Mouse (Mus musculus) T-helper 2 cell (primary cell): ENCODE measurements around the gene Zan.

ENCODE experiments used
- in situ Hi-C: fragments of 300-600 bp; cut with MboI, MseI; formaldehyde crosslinking; loops from one replicate; pipeline ENCODE4 v1.15.1; 2025; ENCODE audit warnings: high pct_unique_total_duplicates

Zan gene

GRCm38 (mm10) chr5:137419841-137420240 lies 57.0 kb downstream of the Zan start:
- in situ Hi-C loops: no loop called here

- in situ Hi-C loops: no loop called here
Observed at GRCm38 (mm10) chr5:137419105-137419504, 57.8 kb downstream of the Zan start.

GRCm38 (mm10) chr5:137414253-137414652 lies 62.6 kb downstream of the Zan start:
- in situ Hi-C loops: no loop called here

DNA sequence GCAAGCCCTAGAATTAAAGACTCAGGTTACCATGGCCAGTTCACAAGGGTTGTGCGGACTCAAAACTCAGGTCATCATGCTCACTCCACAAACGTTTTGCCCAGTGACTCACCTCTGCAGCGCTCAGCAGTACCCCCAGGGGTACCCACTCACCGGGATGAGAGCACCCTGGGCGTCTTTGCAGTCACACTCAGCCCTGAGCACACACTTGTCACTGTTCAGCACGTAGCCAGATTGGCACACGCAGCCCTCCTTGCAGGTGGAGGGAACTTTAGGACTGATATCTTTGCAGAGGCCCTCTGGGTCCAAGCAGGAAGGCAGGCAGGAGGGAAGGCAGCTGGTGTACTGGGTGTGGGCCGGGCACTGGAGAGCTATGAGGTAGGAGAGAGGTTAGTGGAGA lies 65.6 kb downstream of the Zan start:
- in situ Hi-C loops: no loop called here

DNA sequence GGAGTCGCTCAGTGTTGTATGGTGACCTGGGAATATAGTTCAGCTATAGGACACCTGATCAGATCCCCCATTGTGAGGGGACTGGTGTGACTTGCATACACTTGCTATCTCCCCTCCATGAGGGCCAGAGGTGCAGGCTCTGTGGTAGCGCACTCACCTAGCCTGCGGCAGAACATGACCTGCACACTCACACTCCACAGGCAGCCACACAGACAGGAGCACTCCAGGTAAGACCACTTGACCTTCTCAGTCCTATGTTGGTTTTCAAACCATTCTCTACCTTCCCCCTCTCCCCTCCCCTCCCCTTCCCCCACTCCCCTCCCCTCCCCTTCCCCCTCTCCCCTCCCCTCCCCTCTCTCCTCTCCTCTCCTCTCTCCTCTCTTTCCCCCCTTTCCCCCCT lies 66.3 kb downstream of the Zan start:
- in situ Hi-C loops: no loop called here

- in situ Hi-C loops: no loop called here
Observed at GRCm38 (mm10) chr5:137410066-137410465, 66.8 kb downstream of the Zan start.

GRCm38 (mm10) chr5:137409451-137409850 lies 67.4 kb downstream of the Zan start:
- in situ Hi-C loops: no loop called here

GRCm38 (mm10) chr5:137404081-137404480 lies 72.8 kb downstream of the Zan start:
- in situ Hi-C loops: no loop called here

DNA sequence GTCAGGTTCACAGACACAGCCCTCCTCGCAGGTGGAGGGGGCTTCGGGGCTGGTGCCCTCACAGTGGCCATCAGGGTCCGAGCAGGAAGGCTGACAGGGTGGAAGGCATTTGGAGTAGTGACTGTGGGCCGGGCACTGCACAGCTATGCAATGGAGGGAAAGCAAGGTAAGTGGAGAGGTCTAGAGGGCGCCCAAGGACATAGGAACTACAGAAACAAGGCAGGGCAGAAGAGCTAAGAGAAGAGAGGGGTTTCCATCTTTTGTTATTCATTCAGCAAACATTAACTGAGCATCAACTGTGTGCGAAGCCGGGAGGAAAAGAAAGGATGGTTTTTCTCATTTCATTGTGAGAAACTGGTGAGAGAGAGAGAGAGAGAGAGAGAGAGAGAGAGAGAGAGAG lies 82.4 kb downstream of the Zan start:
- in situ Hi-C loops: no loop called here

DNA sequence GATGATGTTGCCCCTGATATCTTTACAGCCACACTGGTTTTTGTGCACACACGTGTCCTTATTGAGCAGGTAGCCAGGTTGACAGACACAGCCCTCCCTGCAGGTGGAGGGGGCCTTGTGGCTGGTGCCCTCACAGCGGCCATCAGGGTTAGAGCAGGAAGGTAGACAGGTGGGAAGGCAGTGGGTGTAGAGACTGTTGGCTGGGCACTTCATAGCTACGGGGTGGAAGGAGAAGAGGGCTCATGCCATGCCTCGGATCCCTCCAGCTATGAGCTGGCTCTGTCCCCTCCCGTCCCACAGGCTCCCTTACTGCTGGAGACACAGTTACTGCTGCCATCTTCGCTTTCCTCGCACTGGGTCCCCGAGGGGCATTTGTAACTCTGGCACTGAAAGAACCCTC lies 85.2 kb downstream of the Zan start:
- in situ Hi-C loops: no loop called here

DNA sequence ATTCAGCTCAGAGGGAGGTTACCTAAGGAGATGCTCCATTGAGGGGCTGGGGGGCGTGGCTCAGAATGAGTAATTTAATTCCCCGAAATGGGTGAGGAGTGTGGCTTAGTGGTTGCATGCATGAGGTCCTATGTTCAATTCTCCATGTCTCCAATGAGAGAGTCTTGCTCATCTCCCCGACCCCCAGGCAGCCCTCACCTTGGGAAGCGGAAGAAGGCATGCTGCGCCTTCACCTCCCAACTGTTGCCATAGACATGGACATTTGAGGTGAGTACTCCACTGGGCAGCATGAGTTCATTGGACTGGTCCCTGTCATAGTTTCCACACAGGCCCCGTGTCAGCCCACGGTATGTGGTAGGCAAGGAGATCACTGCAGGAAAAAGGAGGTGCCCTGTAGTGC lies 90.2 kb downstream of the Zan start:
- in situ Hi-C loops: loop anchor here (5.0 kb wide), 1 partner anchor 34 kb away; the partner anchor contains the start of gene Ephb4

- in situ Hi-C loops: no loop called here
Observed at GRCm38 (mm10) chr5:137383441-137383840, 93.4 kb downstream of the Zan start.

- in situ Hi-C loops: no loop called here
Observed at GRCm38 (mm10) chr5:137381152-137381551, 95.7 kb downstream of the Zan start.

GRCm38 (mm10) chr5:137377603-137378002 lies 99.3 kb downstream of the Zan start:
- in situ Hi-C loops: no loop called here

GRCm38 (mm10) chr5:137377176-137377575 lies 99.7 kb downstream of the Zan start:
- in situ Hi-C loops: no loop called here

GRCm38 (mm10) chr5:137376722-137377121 lies 100.1 kb downstream of the Zan start:
- in situ Hi-C loops: no loop called here

DNA sequence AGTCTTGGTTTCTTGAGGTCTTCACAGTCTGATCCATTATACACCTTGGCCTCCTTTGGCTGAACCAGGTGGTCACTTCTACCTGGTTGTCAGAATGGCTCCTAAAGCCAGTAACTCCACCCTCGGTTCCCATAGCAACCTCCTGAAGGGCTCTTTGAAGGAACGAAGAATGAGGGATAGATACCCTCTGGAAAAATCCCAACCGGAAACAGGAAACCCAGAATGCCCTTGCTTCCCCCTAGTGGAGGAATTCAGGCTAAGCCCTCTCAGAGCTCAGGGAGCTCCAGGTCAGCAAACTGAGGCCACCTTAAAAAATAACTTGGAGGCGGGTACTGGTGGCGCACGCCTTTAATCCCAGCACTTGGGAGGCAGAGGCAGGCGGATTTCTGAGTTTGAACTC lies 100.7 kb downstream of the Zan start:
- in situ Hi-C loops: no loop called here

DNA sequence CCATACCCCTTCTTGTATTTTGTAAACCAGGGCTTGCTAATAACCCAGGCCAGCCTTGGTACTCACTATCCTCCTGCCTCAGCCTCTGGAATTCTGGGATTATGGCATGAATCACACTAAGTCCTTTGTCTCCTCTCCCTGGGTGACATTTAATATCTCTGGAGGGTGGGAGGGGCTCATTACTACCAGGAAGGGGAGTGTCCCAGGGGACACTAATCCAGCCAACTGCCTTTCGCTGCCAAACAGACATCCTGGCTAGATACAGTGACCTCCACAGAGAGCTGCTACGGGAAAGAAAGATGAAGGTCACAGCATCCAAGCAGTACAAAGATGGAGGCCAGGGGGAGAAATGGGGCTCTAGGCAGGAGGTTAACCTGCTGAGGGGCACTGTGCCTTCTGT lies 101.2 kb downstream of the Zan start:
- in situ Hi-C loops: no loop called here

DNA sequence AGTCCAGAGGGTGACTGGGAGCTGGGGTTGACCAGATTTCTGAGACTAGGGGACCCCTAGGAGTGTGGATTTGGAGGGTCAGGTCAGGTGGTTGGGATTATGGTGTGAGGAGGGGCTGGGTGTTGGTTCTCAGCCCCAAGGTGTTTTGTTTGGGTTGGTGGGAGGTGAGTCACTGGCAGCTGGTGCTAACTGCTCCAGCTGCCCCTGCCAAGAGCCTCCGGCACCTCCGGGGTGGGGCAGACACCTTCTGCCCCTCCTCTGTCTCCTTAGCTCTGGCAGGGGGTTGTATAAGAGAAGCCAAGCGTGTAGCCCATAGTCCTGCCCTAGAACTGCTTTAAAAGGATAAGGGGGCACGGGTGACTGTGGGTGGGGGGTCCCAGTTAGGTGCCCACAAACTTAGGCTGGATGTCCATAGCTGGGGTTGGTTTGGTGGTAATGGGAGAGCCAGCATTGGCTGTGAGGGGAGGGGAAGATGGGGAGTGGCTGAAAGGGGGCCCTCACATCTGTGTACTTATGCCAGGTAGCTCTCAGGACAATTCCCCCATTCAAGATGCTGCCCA lies 102.3 kb downstream of the Zan start:
- in situ Hi-C loops: no loop called here

GRCm38 (mm10) chr5:137373371-137373950 lies 103.4 kb downstream of the Zan start:
- in situ Hi-C loops: no loop called here

DNA sequence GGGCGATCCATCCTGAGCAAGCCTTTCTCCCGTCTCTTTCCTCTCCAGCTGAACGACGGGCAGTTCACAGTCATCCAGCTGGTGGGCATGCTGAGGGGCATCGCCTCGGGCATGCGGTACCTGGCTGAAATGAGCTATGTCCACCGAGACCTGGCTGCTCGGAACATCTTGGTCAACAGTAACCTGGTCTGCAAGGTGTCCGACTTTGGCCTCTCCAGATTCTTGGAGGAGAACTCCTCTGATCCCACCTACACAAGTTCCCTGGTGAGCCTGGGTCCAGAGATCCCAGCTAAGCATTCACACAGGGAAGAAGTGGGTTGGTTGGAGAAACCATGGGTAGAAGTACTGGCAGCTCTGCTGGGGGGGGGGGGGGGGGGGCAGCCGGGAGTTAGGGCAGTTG lies 107.2 kb downstream of the Zan start:
- in situ Hi-C loops: no loop called here

DNA sequence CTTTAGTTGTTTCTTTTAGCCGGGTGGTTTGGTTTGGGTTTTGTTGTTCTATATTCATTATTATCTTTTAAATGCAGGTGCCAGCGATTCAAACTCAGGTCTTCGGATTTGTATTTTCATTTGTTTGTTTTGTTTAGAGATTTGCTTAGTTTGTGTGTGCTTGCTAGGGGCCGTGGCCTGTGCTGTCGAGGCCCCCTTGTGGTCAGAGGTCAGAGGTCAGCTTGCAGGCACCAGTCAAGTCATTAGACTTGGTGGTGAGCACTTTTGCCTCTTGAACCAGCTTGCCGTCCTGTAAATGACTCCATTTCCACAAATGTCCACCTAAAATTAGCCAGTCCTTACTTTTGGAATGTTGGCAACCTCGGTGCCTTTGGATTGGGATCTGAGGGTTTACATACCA lies 118.5 kb downstream of the Zan start:
- in situ Hi-C loops: no loop called here

DNA sequence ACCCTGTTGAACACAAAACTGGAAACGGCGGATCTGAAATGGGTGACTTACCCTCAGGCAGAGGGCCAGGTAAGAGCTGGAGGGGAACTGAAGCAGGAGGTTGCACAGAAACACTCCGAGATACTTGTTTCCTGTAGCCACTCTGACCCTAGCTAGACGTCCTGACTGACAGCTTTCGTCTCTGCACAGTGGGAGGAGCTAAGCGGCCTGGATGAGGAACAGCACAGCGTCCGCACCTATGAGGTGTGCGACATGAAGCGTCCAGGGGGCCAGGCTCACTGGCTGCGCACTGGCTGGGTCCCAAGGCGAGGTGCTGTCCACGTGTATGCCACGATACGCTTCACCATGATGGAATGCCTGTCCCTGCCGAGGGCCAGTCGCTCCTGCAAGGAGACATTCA lies 122.8 kb downstream of the Zan start:
- in situ Hi-C loops: loop anchor here (5.0 kb wide), 1 partner anchor 33 kb away; no protein-coding TSS in a partner anchor
